Mouse (Mus musculus) CD4-positive helper T cell, adult 2 months (primary cell): Measurements from ENCODE around the gene Negr1.

ENCODE experiments used
- DNase-seq: peaks from one replicate; pipeline ENCODE4 v3.0.0-alpha.2; 2012; ENCODE audit warnings: low read depth, missing footprints, low spot score

The Negr1 gene

GRCm38 (mm10) chr3:157105580-157106264, 544.1 kb downstream of the Negr1 start:
- DNase-seq, result no peak

- no peak for DNase-seq
These were observed 546.6 kb downstream of the Negr1 start for GRCm38 (mm10) chr3:157108156-157108555.

GRCm38 (mm10) chr3:157109308-157109707, 547.7 kb downstream of the Negr1 start:
- no peak for DNase-seq

GRCm38 (mm10) chr3:157115105-157115760, 553.6 kb downstream of the Negr1 start:
- DNase-seq, result no peak

GRCm38 (mm10) chr3:157116024-157116423, 554.4 kb downstream of the Negr1 start:
- no peak for DNase-seq

- DNase-seq, result no peak
These were observed 558.3 kb downstream of the Negr1 start for GRCm38 (mm10) chr3:157119916-157120315.

- no peak for DNase-seq
These were observed 584.7 kb downstream of the Negr1 start for GRCm38 (mm10) chr3:157146124-157146855.

- no peak for DNase-seq
These were observed 593.3 kb downstream of the Negr1 start for GRCm38 (mm10) chr3:157154902-157155301.

GRCm38 (mm10) chr3:157155513-157155912, 593.9 kb downstream of the Negr1 start:
- no peak for DNase-seq

GRCm38 (mm10) chr3:157164840-157165595, 603.4 kb downstream of the Negr1 start:
- no peak for DNase-seq

- DNase-seq, result no peak
These were observed 620.4 kb downstream of the Negr1 start for GRCm38 (mm10) chr3:157181975-157182374.

- no peak for DNase-seq
These were observed 627.5 kb downstream of the Negr1 start for GRCm38 (mm10) chr3:157188939-157189725.

- no peak for DNase-seq
These were observed 628.2 kb downstream of the Negr1 start for GRCm38 (mm10) chr3:157189834-157190233.

GRCm38 (mm10) chr3:157190551-157190950, 629.0 kb downstream of the Negr1 start:
- no peak for DNase-seq

- DNase-seq, result no peak
These were observed 630.4 kb downstream of the Negr1 start for GRCm38 (mm10) chr3:157192021-157192420.

GRCm38 (mm10) chr3:157193141-157193540, 631.5 kb downstream of the Negr1 start:
- DNase-seq, result no peak

GRCm38 (mm10) chr3:157198659-157199058, 637.1 kb downstream of the Negr1 start:
- no peak for DNase-seq

GRCm38 (mm10) chr3:157201726-157202125, 640.1 kb downstream of the Negr1 start:
- no peak for DNase-seq

- DNase-seq, result no peak
These were observed 642.0 kb downstream of the Negr1 start for GRCm38 (mm10) chr3:157203573-157203972.

GRCm38 (mm10) chr3:157206752-157207151, 645.2 kb downstream of the Negr1 start:
- no peak for DNase-seq

GRCm38 (mm10) chr3:157208966-157209365, 647.4 kb downstream of the Negr1 start:
- DNase-seq, result no peak
